Mouse (Mus musculus) embryonic fibroblast, embryonic 13.5 days (primary cell): Measurements from ENCODE around the gene Gm4969.

Experiments
- CTCF ChIP-seq: IDR thresholded peaks from 2 replicates; pipeline ENCODE4 v1.5.1; 2011; ENCODE audit warnings: mild to moderate bottlenecking, control low read depth, low read length, moderate library complexity, borderline replicate concordance; ENCODE audit not compliant: insufficient read depth
- POLR2A ChIP-seq: IDR thresholded peaks from 2 replicates; pipeline ENCODE4 v1.6.1; 2011; ENCODE audit warnings: low read depth, mild to moderate bottlenecking, control low read depth, low read length, moderate library complexity

GRCm38 (mm10) chr7:19084921-19085473 is 33.2 kb downstream of the Gm4969 start:
- TF ChIP-seq CTCF (no peak), POLR2A (no peak)
